Mouse (Mus musculus): ENCODE measurements around the gene Hs6st2.

- TF ChIP-seq ZC3H11A (IDR thresholded peaks at IDR 0.05; ENCODE audit: borderline replicate concordance, low read depth, low read length) (no peak), CHD2 (IDR thresholded peaks at IDR 0.05; ENCODE audit: low read depth, low read length) (no peak), HCFC1 (IDR thresholded peaks at IDR 0.05; ENCODE audit: borderline replicate concordance, insufficient read depth, low read length) (no peak), ZNF384 (IDR thresholded peaks at IDR 0.05; ENCODE audit: low read depth, low read length) (no peak)
Measured at GRCm38 (mm10) chrX:51506526-51506925, 175.1 kb downstream of the Hs6st2 start.

All from ES-E14 (cell line).